Mouse (Mus musculus) left cerebral cortex, postnatal 36 days (tissue): Measurements from ENCODE around the gene Sox5. TPM values are rescaled to one million over a fixed set of nuclear protein-coding genes. Genes with fewer than 3 reads are reported as not detected.

Experiments used
- DNase-seq, 2 experiments: peaks; one replicate each; pipeline ENCODE4 v3.0.0; 2021 to 2022; ENCODE audit warnings: low spot score in 2 of 2, mixed read lengths in 1 of 2
- intact Hi-C: fragments of 180-260 bp; cut with DNase I; formaldehyde crosslinking; loops from one replicate; pipeline ENCODE4 v1.15.1; 2025
- total RNA-seq, 2 experiments: library from RNA; stranded (reverse); gene quantifications; 2 replicates each; pipeline ENCODE4 v1.2.3; 2021

Sox5 gene
- total RNA-seq, 2 experiments from 2014 or later, result 52.1 to 57.9 TPM

- DNase-seq, result no peak
- intact Hi-C loops, result no loop called here
Measured at GRCm38 (mm10) chr6:144463274-144463673, 318.5 kb downstream of the Sox5 start.

- intact Hi-C loops, result no loop called here
- DNase-seq, result no peak
Measured at GRCm38 (mm10) chr6:144459486-144459885, 322.3 kb downstream of the Sox5 start.

- DNase-seq, result no peak
- intact Hi-C loops, result no loop called here
Measured at GRCm38 (mm10) chr6:144457500-144457899, 324.3 kb downstream of the Sox5 start.

- no peak for DNase-seq
Measured at GRCm38 (mm10) chr6:144454291-144455276, 327.2 kb downstream of the Sox5 start.

GRCm38 (mm10) chr6:144453605-144454004 is 328.2 kb downstream of the Sox5 start:
- intact Hi-C loops, result no loop called here
- DNase-seq, result no peak

More at GRCm38 (mm10) chr6:144454291-144455276, 327.2 kb downstream of the Sox5 start:
- intact Hi-C loops, result no loop called here

- no peak for DNase-seq
- intact Hi-C loops, result no loop called here
Measured at GRCm38 (mm10) chr6:144453147-144453546, 328.6 kb downstream of the Sox5 start.

- peak; percentile 53 to 65 for DNase-seq
- intact Hi-C loops, result no loop called here
Measured at GRCm38 (mm10) chr6:144452200-144452977, 329.4 kb downstream of the Sox5 start.

- no peak for DNase-seq
- intact Hi-C loops, result no loop called here
Measured at GRCm38 (mm10) chr6:144451631-144452030, 330.1 kb downstream of the Sox5 start.

- intact Hi-C loops, result no loop called here
- no peak for DNase-seq
Measured at GRCm38 (mm10) chr6:144445761-144446373, 335.9 kb downstream of the Sox5 start.

- intact Hi-C loops, result no loop called here
- DNase-seq, result no peak
Measured at GRCm38 (mm10) chr6:144444367-144444766, 337.4 kb downstream of the Sox5 start.

- DNase-seq, result no peak
- intact Hi-C loops, result no loop called here
Measured at GRCm38 (mm10) chr6:144443681-144444080, 338.1 kb downstream of the Sox5 start.

- intact Hi-C loops, result no loop called here
- no peak for DNase-seq
Measured at GRCm38 (mm10) chr6:144429276-144429675, 352.5 kb downstream of the Sox5 start.

- intact Hi-C loops, result no loop called here
- no peak for DNase-seq
Measured at GRCm38 (mm10) chr6:144408030-144408429, 373.7 kb downstream of the Sox5 start.

- no peak for DNase-seq
- intact Hi-C loops, result no loop called here
Measured at GRCm38 (mm10) chr6:144398115-144398514, 383.7 kb downstream of the Sox5 start.

- intact Hi-C loops, result no loop called here
- no peak for DNase-seq
Measured at GRCm38 (mm10) chr6:144393151-144393550, 388.6 kb downstream of the Sox5 start.

- intact Hi-C loops, result no loop called here
- DNase-seq, result no peak
Measured at GRCm38 (mm10) chr6:144389333-144390054, 392.3 kb downstream of the Sox5 start.

GRCm38 (mm10) chr6:144387539-144388255 is 394.1 kb downstream of the Sox5 start:
- no peak for DNase-seq
- intact Hi-C loops, result no loop called here

GRCm38 (mm10) chr6:144380641-144381040 is 401.1 kb downstream of the Sox5 start:
- intact Hi-C loops, result no loop called here
- DNase-seq, result no peak

- intact Hi-C loops, result no loop called here
- DNase-seq, result no peak
Measured at GRCm38 (mm10) chr6:144380171-144380570, 401.6 kb downstream of the Sox5 start.
